Mouse (Mus musculus) CH12.LX (cell line): ENCODE results near the gene Elavl2.

Source experiments
- CTCF ChIP-seq, 2 experiments: IDR thresholded peaks in 1 of 2; conservative IDR thresholded peaks in 1 of 2; 2 replicates each; pipeline ENCODE4 v1.5.1; 2011 to 2012; ENCODE audit warnings: low read depth in 2 of 2, low read length in 2 of 2, improper control_type of control experiment in 1 of 2, inconsistent platforms in 1 of 2, mild to moderate bottlenecking in 1 of 2, moderate library complexity in 1 of 2
- MAZ ChIP-seq: IDR thresholded peaks from 2 replicates; pipeline ENCODE4 v1.6.1; 2012; ENCODE audit warnings: low read depth, mild to moderate bottlenecking, inconsistent platforms, low read length, improper control_type of control experiment, moderate library complexity
- ZKSCAN1 ChIP-seq: IDR thresholded peaks from 2 replicates; pipeline ENCODE4 v1.6.1; 2012; ENCODE audit warnings: low read depth, inconsistent platforms, low read length, improper control_type of control experiment, borderline replicate concordance

DNA sequence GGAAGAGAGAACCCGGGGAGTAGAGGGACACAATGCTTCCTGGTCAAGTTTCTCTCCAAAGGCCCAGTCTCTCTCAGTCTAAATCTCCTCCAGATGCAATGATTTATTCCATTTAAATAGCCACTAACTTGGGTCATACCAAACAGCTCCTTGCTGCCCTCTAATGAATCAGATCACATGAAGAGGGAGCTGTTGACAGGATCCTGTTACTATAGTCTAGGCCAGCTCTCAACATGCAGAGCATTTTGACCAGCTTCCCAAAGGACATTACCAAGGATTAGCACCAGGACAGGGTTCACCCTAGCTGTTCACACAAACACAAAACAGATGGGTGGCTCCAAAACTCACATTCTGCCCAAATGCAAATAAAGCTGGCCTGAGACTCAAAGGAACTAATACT is 111.4 kb downstream of the Elavl2 start:
- TF ChIP-seq MAZ: no peak
- TF ChIP-seq CTCF (conservative IDR thresholded peaks at IDR 0.05 in 1 of 2, IDR thresholded peaks at IDR 0.05 in 1 of 2; ENCODE audit: low read depth in 2 of 2, low read length in 2 of 2): no peak
- no peak for TF ChIP-seq ZKSCAN1
